ENCODE assay signal across 18 mouse cellular contexts in genomic region chr13:116299241-116299640, GRCm38 (mm10).
"Had no signal": no experiment of that assay in that cellular context is flagged by ENCODE, and none has a peak within 500 bp of the region (broad histone marks: within the 10 kb centered on the region; RNA-seq: fewer than 3 reads in every experiment).

No protein-coding gene starts in this region.

- H3K36me3 ChIP-seq: limb, embryonic 10.5 days; limb, embryonic 13.5 days; liver, embryonic 12.5 days; liver, embryonic 15.5 days; midbrain, embryonic 12.5 days; stomach, embryonic 15.5 days had no signal

- H3K27ac ChIP-seq: kidney, postnatal 0 days; layer of hippocampus, adult 2 months; limb, embryonic 10.5 days; limb, embryonic 13.5 days; liver, embryonic 12.5 days; liver, embryonic 15.5 days; midbrain, embryonic 12.5 days; stomach, embryonic 15.5 days had no signal

- H3K4me3 ChIP-seq: layer of hippocampus, adult 2 months; limb, embryonic 10.5 days; limb, embryonic 13.5 days; liver, embryonic 12.5 days; liver, embryonic 15.5 days; midbrain, embryonic 12.5 days; stomach, embryonic 15.5 days had no signal

- H3K4me2 ChIP-seq: limb, embryonic 13.5 days; liver, embryonic 12.5 days; liver, embryonic 15.5 days; midbrain, embryonic 12.5 days; stomach, embryonic 15.5 days had no signal

- DNase-seq: kidney, adult 2 months; kidney, postnatal 25 days; layer of hippocampus, adult 9-11 months; liver; lung, adult 2 months; lung, postnatal 14 days; lung, postnatal 4 days; right cerebral cortex, postnatal 25 days; spleen, adult 18-20 months; thymus, postnatal 25 days had no signal

- H3K9me3 ChIP-seq: limb, embryonic 10.5 days; limb, embryonic 13.5 days; liver, embryonic 12.5 days; liver, embryonic 15.5 days; midbrain, embryonic 12.5 days; stomach, embryonic 15.5 days had no signal

- H3K9ac ChIP-seq: limb, embryonic 13.5 days; liver, embryonic 12.5 days; liver, embryonic 15.5 days; midbrain, embryonic 12.5 days; stomach, embryonic 15.5 days had no signal

- ATAC-seq: liver, embryonic 12.5 days had no signal

- H3K4me1 ChIP-seq: liver, embryonic 12.5 days; liver, embryonic 15.5 days; stomach, embryonic 15.5 days had no signal
